35 mouse cellular contexts compared by ENCODE assay signal in genomic region chr13:58853685-58854084, GRCm38 (mm10). TPM values are rescaled to one million over a fixed set of nuclear protein-coding genes. Genes with fewer than 3 reads are reported as not detected.
DNase-seq lines count a peak whose midpoint lies in the region; ATAC-seq and TF ChIP-seq lines count a peak whose summit lies in the region.
"Had no signal": no experiment of that assay in that cellular context is flagged by ENCODE, and none has a peak within 500 bp of the region (broad histone marks: within the 10 kb centered on the region; RNA-seq: fewer than 3 reads in every experiment).

No protein-coding gene starts in this region.

- TF ChIP-seq POLR2A in lung, adult 2 months (IDR thresholded peaks at IDR 0.05; ENCODE audit: borderline replicate concordance, extremely low read depth, low read depth, low read length): no peak

- intact Hi-C loops in left cerebral cortex, adult 2 months (cut with DNase I): no loop called here
- intact Hi-C loops in left cerebral cortex, postnatal 25 days (cut with DNase I): no loop called here

- H3K4me3 ChIP-seq in forebrain, embryonic 15.5 days: no peak overlapping the region
- no peak overlapping the region for H3K4me3 ChIP-seq in forebrain, embryonic 14.5 days (ENCODE audit: low read depth, low read length)
- no peak overlapping the region for H3K4me3 ChIP-seq in left cerebral cortex, adult 2 months
- H3K4me3 ChIP-seq in kidney, embryonic 15.5 days (replicated peaks): no peak overlapping the region
- no peak overlapping the region for H3K4me3 ChIP-seq in lung, adult 2 months (replicated peaks; ENCODE audit: extremely low read depth, low read depth, low read length)
- H3K4me3 ChIP-seq: embryonic facial prominence, embryonic 10.5 days; embryonic facial prominence, embryonic 15.5 days; forebrain, embryonic 12.5 days; gastrocnemius, adult 2 months; heart, adult 2 months; heart, embryonic 13.5 days; hindbrain, embryonic 15.5 days; midbrain, embryonic 10.5 days; myocyte; neural tube, embryonic 12.5 days had no signal

- peaks cover 11% of the 10 kb centered on the region; the same call in 1 of the 2 replicates for H3K36me3 ChIP-seq in forebrain, embryonic 15.5 days
- H3K36me3 ChIP-seq in forebrain, embryonic 14.5 days (ENCODE audit: control insufficient read depth, insufficient read depth, low read length): 0 out of 2 replicates have a peak, but pooled peaks cover 3% of the 10 kb centered on the region
- H3K36me3 ChIP-seq in kidney, embryonic 15.5 days: no peaks in the 10 kb centered on the region
- H3K36me3 ChIP-seq: embryonic facial prominence, embryonic 10.5 days; embryonic facial prominence, embryonic 15.5 days; heart, embryonic 13.5 days had no signal

- H3K9ac ChIP-seq in forebrain, embryonic 15.5 days (replicated peaks): no peak overlapping the region
- H3K9ac ChIP-seq in forebrain, embryonic 14.5 days (ENCODE audit: low read length): no peak overlapping the region
- no peak overlapping the region for H3K9ac ChIP-seq in kidney, embryonic 15.5 days
- H3K9ac ChIP-seq: embryonic facial prominence, embryonic 15.5 days; forebrain, embryonic 12.5 days; heart, embryonic 13.5 days; hindbrain, embryonic 15.5 days; liver, embryonic 14.5 days; lung, embryonic 14.5 days; neural tube, embryonic 12.5 days had no signal

- H3K4me1 ChIP-seq in forebrain, embryonic 15.5 days: no peaks in the 10 kb centered on the region
- H3K4me1 ChIP-seq in forebrain, embryonic 14.5 days (ENCODE audit: control insufficient read depth, insufficient read depth, low read length): no peaks in the 10 kb centered on the region
- no peaks in the 10 kb centered on the region for H3K4me1 ChIP-seq in kidney, embryonic 15.5 days
- no peaks in the 10 kb centered on the region for H3K4me1 ChIP-seq in lung, adult 2 months (ENCODE audit: control insufficient read depth, insufficient read depth, low read length)
- H3K4me1 ChIP-seq: embryonic facial prominence, embryonic 10.5 days; embryonic facial prominence, embryonic 15.5 days; forebrain, embryonic 12.5 days; heart, embryonic 13.5 days; hindbrain, embryonic 15.5 days; midbrain, embryonic 10.5 days; neural tube, embryonic 12.5 days had no signal

- ATAC-seq in forebrain, embryonic 15.5 days (replicated peaks): no peak
- ATAC-seq in forebrain, embryonic 14.5 days: no peak
- ATAC-seq in kidney, embryonic 15.5 days (replicated peaks; ENCODE audit: low FRiP score): no peak
- ATAC-seq: midbrain, embryonic 16.5 days had no signal

- DNase-seq in forebrain, embryonic 14.5 days (ENCODE audit: low spot score): no peak
- DNase-seq in left cerebral cortex, adult 2 months (ENCODE audit: extremely low spot score in 1 of 2, low spot score in 2 of 2): no peak
- no peak for DNase-seq in left cerebral cortex, postnatal 25 days (ENCODE audit: low spot score in 2 of 2)
- peak; percentile 66 for DNase-seq in cerebellum, adult 9-11 months
- no peak for DNase-seq in lung, adult 2 months
- DNase-seq: adrenal gland, adult 2 months; adrenal gland, postnatal 36 days; gastrocnemius, adult 2 months; gastrocnemius, postnatal 36 days; heart, adult 2 months; heart, postnatal 10 days; kidney, adult 18-20 months; kidney, postnatal 36 days; layer of hippocampus, postnatal 36 days; liver; lung, embryonic 14.5 days; lung, postnatal 14 days; right cerebral cortex, postnatal 4 days; thymus, adult 18-20 months; thymus, postnatal 25 days had no signal

- no peak overlapping the region for H3K4me2 ChIP-seq in forebrain, embryonic 15.5 days (replicated peaks)
- H3K4me2 ChIP-seq in forebrain, embryonic 14.5 days (ENCODE audit: low read length): no peak overlapping the region
- no peak overlapping the region for H3K4me2 ChIP-seq in kidney, embryonic 15.5 days
- H3K4me2 ChIP-seq: embryonic facial prominence, embryonic 15.5 days; forebrain, embryonic 12.5 days; heart, embryonic 13.5 days; hindbrain, embryonic 15.5 days; lung, embryonic 14.5 days; neural tube, embryonic 12.5 days had no signal

- H3K27me3 ChIP-seq in forebrain, embryonic 15.5 days: no peaks in the 10 kb centered on the region
- H3K27me3 ChIP-seq in forebrain, embryonic 14.5 days (replicated peaks; ENCODE audit: control insufficient read depth, insufficient read depth, low read length): no peaks in the 10 kb centered on the region
- no peaks in the 10 kb centered on the region for H3K27me3 ChIP-seq in kidney, embryonic 15.5 days
- H3K27me3 ChIP-seq: embryonic facial prominence, embryonic 15.5 days; forebrain, embryonic 12.5 days; heart, embryonic 13.5 days; hindbrain, embryonic 15.5 days; neural tube, embryonic 12.5 days had no signal

- H3K27ac ChIP-seq in forebrain, embryonic 15.5 days (replicated peaks): 0 out of 2 replicates have a peak overlapping the region, but pooled peaks have one; percentile 31
- H3K27ac ChIP-seq in forebrain, embryonic 14.5 days (ENCODE audit: low read depth, low read length): no peak overlapping the region
- peak overlapping the region; percentile 30 for H3K27ac ChIP-seq in left cerebral cortex, adult 2 months
- no peak overlapping the region for H3K27ac ChIP-seq in kidney, embryonic 15.5 days
- H3K27ac ChIP-seq: embryonic facial prominence, embryonic 10.5 days; embryonic facial prominence, embryonic 15.5 days; forebrain, embryonic 12.5 days; gastrocnemius, adult 2 months; heart, adult 2 months; heart, embryonic 13.5 days; hindbrain, embryonic 15.5 days; liver, embryonic 14.5 days; midbrain, embryonic 10.5 days; neural tube, embryonic 12.5 days; stomach, postnatal 0 days had no signal

- no peak for TF ChIP-seq CTCF in left cerebral cortex, adult 2 months (IDR thresholded peaks at IDR 0.05)
- TF ChIP-seq CTCF in lung, adult 2 months (IDR thresholded peaks at IDR 0.05; ENCODE audit: insufficient read depth, low read length): no peak

- WGBS in forebrain, embryonic 15.5 days: 85% methylated on average over 6 of the region's 6 CpGs
- WGBS in forebrain, embryonic 14.5 days: 87% methylated on average over 6 of the region's 6 CpGs
- 76% methylated on average over 6 of the region's 6 CpGs for WGBS in kidney, embryonic 15.5 days
- WGBS in lung, adult 2 months: 64% methylated on average over 6 of the region's 6 CpGs

- no peaks in the 10 kb centered on the region for H3K9me3 ChIP-seq in forebrain, embryonic 15.5 days
- 0 out of 2 replicates have a peak, but pooled peaks cover 1% of the 10 kb centered on the region for H3K9me3 ChIP-seq in forebrain, embryonic 14.5 days (replicated peaks; ENCODE audit: control insufficient read depth, low read length)
- no peaks in the 10 kb centered on the region for H3K9me3 ChIP-seq in kidney, embryonic 15.5 days (replicated peaks)
- H3K9me3 ChIP-seq: forebrain, embryonic 12.5 days; heart, embryonic 13.5 days; hindbrain, embryonic 15.5 days; neural tube, embryonic 12.5 days had no signal

RNA-seq across cellular contexts. Expression of gene Ntrk2, which starts 47.3 kb away (rescaled TPM):
- 87.4 and 97.0 TPM in 2 replicates for polyA plus RNA-seq in forebrain, embryonic 15.5 days (2015; fragmentation: Nextera tagmentation; extraction: Ambion mirVana)
- 49.9 and 66.7 TPM in 2 replicates for polyA plus RNA-seq in forebrain, embryonic 14.5 days (2014; fragmentation: Nextera tagmentation; extraction: Ambion mirVana)
- 100 to 1,000 TPM; 425 to 426 TPM for total RNA-seq in left cerebral cortex, adult 2 months (2021)
- total RNA-seq in left cerebral cortex, postnatal 25 days (2021): 100 to 1,000 TPM; 415 to 419 TPM
- 5.7 and 8.6 TPM in 2 replicates for polyA plus RNA-seq in kidney, embryonic 15.5 days (2015; fragmentation: Nextera tagmentation; extraction: Ambion mirVana)
- 13.7 and 19.1 TPM in 2 replicates for polyA plus RNA-seq in lung, adult 2 months (2012; rRNA removed)
- total RNA-seq: hematopoietic stem cell, adult 5-6 weeks; megakaryocyte progenitor cell, adult 5-6 weeks had no signal
- polyA plus RNA-seq: myocyte had no signal

Comparison
In these comparisons a context has a peak if more than half of its experiments do, and no peak if none do; other contexts are left out.
1. H3K27ac ChIP-seq: peak in forebrain, embryonic 15.5 days (single experiment) and left cerebral cortex, adult 2 months (single experiment); none in forebrain, embryonic 14.5 days (single experiment) and kidney, embryonic 15.5 days (single experiment).